ENCODE assay signal across 19 mouse cellular contexts in the genomic region with DNA sequence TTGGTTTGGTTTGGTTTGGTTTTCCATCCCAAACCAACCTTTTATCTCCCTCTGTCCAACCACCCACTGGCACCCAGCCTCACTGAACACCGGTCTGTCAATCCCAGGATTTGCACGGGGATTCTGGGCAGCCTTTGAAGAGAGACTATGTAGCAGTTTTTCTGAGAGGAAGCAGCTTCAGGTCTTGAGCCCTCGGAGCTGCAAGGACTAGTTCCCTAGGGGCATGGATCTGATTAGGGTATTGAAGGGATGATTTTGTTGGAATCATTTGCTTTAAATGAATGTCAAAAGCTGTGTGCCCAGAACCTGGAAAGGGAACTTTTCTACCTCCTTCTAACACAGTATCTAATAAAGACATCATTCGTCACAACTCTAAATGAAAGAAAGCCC. TPM values are rescaled to one million over a fixed set of nuclear protein-coding genes. Genes with fewer than 3 reads are reported as not detected.
A peak's percentile ranks its signal among the peaks of the same experiment; 100 is the strongest.
DNase-seq lines count a peak whose midpoint lies in the region; ATAC-seq and TF ChIP-seq lines count a peak whose summit lies in the region.
"Had no signal": no experiment of that assay in that cellular context is flagged by ENCODE, and none has a peak within 500 bp of the region (broad histone marks: within the 10 kb centered on the region; RNA-seq: fewer than 3 reads in every experiment).

No protein-coding gene starts in this region.

- H3K9ac ChIP-seq in hindbrain, embryonic 11.5 days (ENCODE audit: low read depth, low read length), result no peak overlapping the region
- no peak overlapping the region for H3K9ac ChIP-seq in hindbrain, postnatal 0 days (replicated peaks; ENCODE audit: low read length)
- H3K9ac ChIP-seq in neural tube, embryonic 13.5 days, result no peak overlapping the region
- H3K9ac ChIP-seq in neural tube, embryonic 15.5 days (replicated peaks), result no peak overlapping the region

- H3K36me3 ChIP-seq in hindbrain, embryonic 11.5 days (ENCODE audit: control insufficient read depth, insufficient read depth, low read length), result no peaks in the 10 kb centered on the region
- H3K36me3 ChIP-seq in hindbrain, postnatal 0 days (ENCODE audit: insufficient read depth, low read length), result no peaks in the 10 kb centered on the region
- no peaks in the 10 kb centered on the region for H3K36me3 ChIP-seq in neural tube, embryonic 13.5 days
- no peaks in the 10 kb centered on the region for H3K36me3 ChIP-seq in neural tube, embryonic 15.5 days
- H3K36me3 ChIP-seq: forebrain, embryonic 10.5 days had no signal

- H3K4me1 ChIP-seq in hindbrain, embryonic 11.5 days (replicated peaks; ENCODE audit: control insufficient read depth, insufficient read depth, low read length), result peaks cover 7% of the 10 kb centered on the region; the same call in 1 of the 2 replicates
- no peaks in the 10 kb centered on the region for H3K4me1 ChIP-seq in hindbrain, postnatal 0 days (ENCODE audit: insufficient read depth, low read length)
- H3K4me1 ChIP-seq in neural tube, embryonic 13.5 days (replicated peaks), result peaks cover 18% of the 10 kb centered on the region
- peaks cover 14% of the 10 kb centered on the region for H3K4me1 ChIP-seq in neural tube, embryonic 15.5 days

- no peak for ATAC-seq in hindbrain, embryonic 11.5 days (ENCODE audit: low FRiP score)
- ATAC-seq in hindbrain, postnatal 0 days, result no peak
- no peak for ATAC-seq in neural tube, embryonic 13.5 days (ENCODE audit: low read depth)
- ATAC-seq in neural tube, embryonic 15.5 days (ENCODE audit: low FRiP score), result no peak

- peak overlapping the region; percentile 8 for H3K4me3 ChIP-seq in hindbrain, embryonic 11.5 days (ENCODE audit: low read depth, low read length)
- H3K4me3 ChIP-seq in hindbrain, postnatal 0 days (ENCODE audit: low read length), result no peak overlapping the region
- H3K4me3 ChIP-seq in neural tube, embryonic 13.5 days, result peak overlapping the region; percentile 35; the same call in 1 of the 2 replicates
- no peak overlapping the region for H3K4me3 ChIP-seq in neural tube, embryonic 15.5 days (replicated peaks)

- DNase-seq in cerebellum, postnatal 10 days, result peak; percentile 32 to 48
- no peak for DNase-seq in cerebellum, adult 11-12 months
- peak; percentile 63 for DNase-seq in hindbrain, embryonic 11.5 days (ENCODE audit: low spot score)
- DNase-seq in hindbrain, postnatal 0 days (ENCODE audit: low spot score), result no peak
- peak; percentile 39 for DNase-seq in mesoderm, embryonic 11.5 days (ENCODE audit: low read depth, low spot score)
- no peak for DNase-seq in frontal cortex, postnatal 36 days (ENCODE audit: low spot score in 2 of 2)
- DNase-seq: adrenal gland, postnatal 25 days; cerebellum, adult 9-11 months; kidney, adult 11 months; liver; lung, adult 18-20 months; thymus, postnatal 4 days had no signal

- peaks cover 86% of the 10 kb centered on the region for H3K27me3 ChIP-seq in hindbrain, embryonic 11.5 days (ENCODE audit: control insufficient read depth, insufficient read depth, low read length)
- H3K27me3 ChIP-seq in hindbrain, postnatal 0 days (ENCODE audit: insufficient read depth, low read length), result peaks cover 87% of the 10 kb centered on the region
- peaks cover 90% of the 10 kb centered on the region for H3K27me3 ChIP-seq in neural tube, embryonic 13.5 days
- peaks cover 66% of the 10 kb centered on the region for H3K27me3 ChIP-seq in neural tube, embryonic 15.5 days (replicated peaks)

- no peak for TF ChIP-seq CTCF in hindbrain, postnatal 0 days (IDR thresholded peaks at IDR 0.05; ENCODE audit: low read depth)

- 0 out of 2 replicates have a peak overlapping the region, but pooled peaks have one; percentile 42 for H3K27ac ChIP-seq in hindbrain, embryonic 11.5 days (ENCODE audit: low read depth, low read length)
- H3K27ac ChIP-seq in hindbrain, postnatal 0 days, result no peak overlapping the region
- H3K27ac ChIP-seq in neural tube, embryonic 13.5 days (replicated peaks), result no peak overlapping the region
- H3K27ac ChIP-seq in neural tube, embryonic 15.5 days (replicated peaks), result no peak overlapping the region
- H3K27ac ChIP-seq: forebrain, embryonic 10.5 days had no signal

- no peak overlapping the region for H3K4me2 ChIP-seq in hindbrain, embryonic 11.5 days (replicated peaks; ENCODE audit: low read depth, low read length)
- H3K4me2 ChIP-seq in hindbrain, postnatal 0 days (ENCODE audit: low read depth, low read length), result no peak overlapping the region
- no peak overlapping the region for H3K4me2 ChIP-seq in neural tube, embryonic 13.5 days
- no peak overlapping the region for H3K4me2 ChIP-seq in neural tube, embryonic 15.5 days

- 3% methylated on average over 4 of the region's 4 CpGs for WGBS in hindbrain, embryonic 11.5 days
- 4% methylated on average over 4 of the region's 4 CpGs for WGBS in hindbrain, postnatal 0 days
- WGBS in neural tube, embryonic 13.5 days, result under 1% methylated on average over 4 of the region's 4 CpGs
- 3% methylated on average over 4 of the region's 4 CpGs for WGBS in neural tube, embryonic 15.5 days

- no peaks in the 10 kb centered on the region for H3K9me3 ChIP-seq in hindbrain, embryonic 11.5 days (ENCODE audit: control insufficient read depth, low read length)
- H3K9me3 ChIP-seq in hindbrain, postnatal 0 days (ENCODE audit: low read length), result no peaks in the 10 kb centered on the region
- H3K9me3 ChIP-seq in neural tube, embryonic 13.5 days, result no peaks in the 10 kb centered on the region
- no peaks in the 10 kb centered on the region for H3K9me3 ChIP-seq in neural tube, embryonic 15.5 days (replicated peaks)

RNA-seq across cellular contexts. Expression of gene Evx2, which starts 2.7 kb away (rescaled TPM):
- polyA plus RNA-seq in hindbrain, embryonic 11.5 days (2014; fragmentation: Nextera tagmentation; extraction: Ambion mirVana), result 1.6 and 2.4 TPM in 2 replicates
- 4.3 and 9.6 TPM in 2 replicates for total RNA-seq in hindbrain, postnatal 0 days (2014; rRNA removed)
- polyA plus RNA-seq in hindbrain, postnatal 0 days (2015; fragmentation: Nextera tagmentation; extraction: Ambion mirVana), result 0.39 and 0.55 TPM in 2 replicates
- polyA plus RNA-seq in neural tube, embryonic 13.5 days (2015; fragmentation: Nextera tagmentation; extraction: Ambion mirVana), result 0.43 and 0.67 TPM in 2 replicates
- 0.23 and 0.42 TPM in 2 replicates for polyA plus RNA-seq in neural tube, embryonic 15.5 days (2015; fragmentation: Nextera tagmentation; extraction: Ambion mirVana)
- total RNA-seq: adrenal gland, postnatal 25 days; gastrocnemius, adult 18-20 months; heart, adult 8-10 months; heart, postnatal 25 days had no signal
- polyA plus RNA-seq: embryonic facial prominence, embryonic 14.5 days; forebrain, embryonic 10.5 days had no signal

RNA-seq across cellular contexts. Expression of gene Hoxd13, which starts 11.5 kb away (rescaled TPM):
- 0.15 TPM in 1 of 2 replicates, not detected in the other for polyA plus RNA-seq in hindbrain, embryonic 11.5 days (2014; fragmentation: Nextera tagmentation; extraction: Ambion mirVana)
- total RNA-seq in hindbrain, postnatal 0 days (2014; rRNA removed), result 0.21 TPM in 1 of 2 replicates, not detected in the other
- polyA plus RNA-seq in hindbrain, postnatal 0 days (2015; fragmentation: Nextera tagmentation; extraction: Ambion mirVana), result 0.09 TPM in 1 of 2 replicates, not detected in the other
- 0.10 and 0.19 TPM in 2 replicates for polyA plus RNA-seq in neural tube, embryonic 13.5 days (2015; fragmentation: Nextera tagmentation; extraction: Ambion mirVana)
- 0.14 and 0.20 TPM in 2 replicates for polyA plus RNA-seq in neural tube, embryonic 15.5 days (2015; fragmentation: Nextera tagmentation; extraction: Ambion mirVana)
- total RNA-seq: adrenal gland, postnatal 25 days; gastrocnemius, adult 18-20 months; heart, adult 8-10 months; heart, postnatal 25 days had no signal
- polyA plus RNA-seq: embryonic facial prominence, embryonic 14.5 days; forebrain, embryonic 10.5 days had no signal

RNA-seq across cellular contexts. Expression of gene Hoxd12, which starts 18.2 kb away (rescaled TPM):
- polyA plus RNA-seq in hindbrain, embryonic 11.5 days (2014; fragmentation: Nextera tagmentation; extraction: Ambion mirVana), result not detected in 2 replicates
- not detected in 2 replicates for total RNA-seq in hindbrain, postnatal 0 days (2014; rRNA removed)
- polyA plus RNA-seq in hindbrain, postnatal 0 days (2015; fragmentation: Nextera tagmentation; extraction: Ambion mirVana), result not detected in 2 replicates
- 0.50 and 1.7 TPM in 2 replicates for polyA plus RNA-seq in neural tube, embryonic 13.5 days (2015; fragmentation: Nextera tagmentation; extraction: Ambion mirVana)
- 0.38 and 0.43 TPM in 2 replicates for polyA plus RNA-seq in neural tube, embryonic 15.5 days (2015; fragmentation: Nextera tagmentation; extraction: Ambion mirVana)
- total RNA-seq: adrenal gland, postnatal 25 days; gastrocnemius, adult 18-20 months; heart, adult 8-10 months; heart, postnatal 25 days had no signal
- polyA plus RNA-seq: embryonic facial prominence, embryonic 14.5 days; forebrain, embryonic 10.5 days had no signal

RNA-seq across cellular contexts. Expression of gene Hoxd11, which starts 22.7 kb away (rescaled TPM):
- not detected in 2 replicates for polyA plus RNA-seq in hindbrain, embryonic 11.5 days (2014; fragmentation: Nextera tagmentation; extraction: Ambion mirVana)
- not detected in 2 replicates for total RNA-seq in hindbrain, postnatal 0 days (2014; rRNA removed)
- not detected in 2 replicates for polyA plus RNA-seq in hindbrain, postnatal 0 days (2015; fragmentation: Nextera tagmentation; extraction: Ambion mirVana)
- polyA plus RNA-seq in neural tube, embryonic 13.5 days (2015; fragmentation: Nextera tagmentation; extraction: Ambion mirVana), result 4.0 and 6.5 TPM in 2 replicates
- polyA plus RNA-seq in neural tube, embryonic 15.5 days (2015; fragmentation: Nextera tagmentation; extraction: Ambion mirVana), result 4.1 and 9.2 TPM in 2 replicates
- total RNA-seq: adrenal gland, postnatal 25 days; gastrocnemius, adult 18-20 months; heart, adult 8-10 months; heart, postnatal 25 days had no signal
- polyA plus RNA-seq: embryonic facial prominence, embryonic 14.5 days; forebrain, embryonic 10.5 days had no signal

RNA-seq across cellular contexts. Expression of gene Hoxd10, which starts 35.1 kb away (rescaled TPM):
- polyA plus RNA-seq in hindbrain, embryonic 11.5 days (2014; fragmentation: Nextera tagmentation; extraction: Ambion mirVana), result 0.13 TPM in 1 of 2 replicates, not detected in the other
- not detected in 2 replicates for total RNA-seq in hindbrain, postnatal 0 days (2014; rRNA removed)
- not detected in 2 replicates for polyA plus RNA-seq in hindbrain, postnatal 0 days (2015; fragmentation: Nextera tagmentation; extraction: Ambion mirVana)
- polyA plus RNA-seq in neural tube, embryonic 13.5 days (2015; fragmentation: Nextera tagmentation; extraction: Ambion mirVana), result 87.2 and 132 TPM in 2 replicates
- 61.8 and 83.6 TPM in 2 replicates for polyA plus RNA-seq in neural tube, embryonic 15.5 days (2015; fragmentation: Nextera tagmentation; extraction: Ambion mirVana)
- total RNA-seq: adrenal gland, postnatal 25 days; heart, postnatal 25 days had no signal
- polyA plus RNA-seq: forebrain, embryonic 10.5 days had no signal

Comparison
In these comparisons a context has a peak if more than half of its experiments do, and no peak if none do; other contexts are left out.
1. DNase-seq: peak in cerebellum, postnatal 10 days (2 of 2), hindbrain, embryonic 11.5 days (single experiment) and mesoderm, embryonic 11.5 days (single experiment); none in cerebellum, adult 11-12 months (single experiment), hindbrain, postnatal 0 days (single experiment) and frontal cortex, postnatal 36 days (0 of 2).
2. H3K4me3 ChIP-seq: peak in hindbrain, embryonic 11.5 days (single experiment) and neural tube, embryonic 13.5 days (single experiment); none in hindbrain, postnatal 0 days (single experiment) and neural tube, embryonic 15.5 days (single experiment).